Mouse (Mus musculus): Measurements from ENCODE around the gene Wnk3.
A peak's percentile ranks its signal among the peaks of the same experiment; 100 is the strongest.
"Not testable (repeated sequence)": the region's sequence is repeated elsewhere in the genome, so short reads cannot be mapped to it uniquely, and the experiment has no call there.

GRCm38 (mm10) chrX:151173134-151173533 lies 24.7 kb upstream of the Wnk3 start:
- TF ChIP-seq EP300, POLR2A (IDR thresholded peaks at IDR 0.05; ENCODE audit: insufficient read depth, low read depth, low read length): not testable (repeated sequence)
- peak; percentile 23 for TF ChIP-seq CTCF (IDR thresholded peaks at IDR 0.05)
